Mouse (Mus musculus) liver, embryonic 14.5 days (tissue): Measurements from ENCODE around the gene Uap1l1.

Experiments
- CTCF ChIP-seq: IDR thresholded peaks from 2 replicates; pipeline ENCODE4 v1.5.1; 2016; ENCODE audit warnings: antibody characterized with exemption, low read depth, control low read depth
- EP300 ChIP-seq: IDR thresholded peaks from 2 replicates; pipeline ENCODE4 v1.6.1; 2016; ENCODE audit warnings: antibody characterized with exemption, low read depth

GRCm38 (mm10) chr2:25363478-25364178 is 1.9 kb downstream of the Uap1l1 start:
- TF ChIP-seq CTCF (no peak), EP300 (no peak)
